Mouse (Mus musculus) spleen, embryonic (tissue): ENCODE results near the gene Olfr183.
"Not testable (repeated sequence)": the region's sequence is repeated elsewhere in the genome, so short reads cannot be mapped to it uniquely, and the experiment has no call there.

Source experiments
- CTCF ChIA-PET: fragments of 350-600 bp; sonication (Branson Sonifier 250); formaldehyde crosslinking; loops from one replicate; lab custom pipeline; 2022; lab: Charles Lee

The Olfr183 gene

DNA sequence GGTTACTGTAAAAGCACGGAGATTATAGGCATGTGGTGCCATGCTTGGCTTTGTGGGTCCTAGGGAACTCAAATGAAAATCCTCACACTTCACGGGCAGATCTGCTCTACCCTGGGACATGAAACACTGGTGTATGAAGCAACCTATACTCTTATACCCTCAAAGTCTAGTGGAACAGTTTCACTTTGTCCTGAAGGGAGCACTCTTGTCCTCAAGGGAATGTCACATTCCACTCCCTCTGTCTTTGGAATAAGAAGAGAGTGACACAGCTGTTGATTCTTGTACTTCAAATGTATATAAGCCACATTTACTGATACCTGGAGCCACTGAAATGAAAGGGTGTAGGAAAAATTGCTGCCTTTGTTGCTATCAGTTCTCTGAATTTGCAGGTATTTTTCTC lies at the start of gene Olfr183:
Gene Olfr183 (plus strand): TSS at position 301 of the 400 bp plus-strand sequence.
- CTCF ChIA-PET: no interaction called here

GRCm38 (mm10) chr16:59007146-59007545 lies 12.0 kb downstream of the Olfr183 start:
- CTCF ChIA-PET: no interaction called here

DNA sequence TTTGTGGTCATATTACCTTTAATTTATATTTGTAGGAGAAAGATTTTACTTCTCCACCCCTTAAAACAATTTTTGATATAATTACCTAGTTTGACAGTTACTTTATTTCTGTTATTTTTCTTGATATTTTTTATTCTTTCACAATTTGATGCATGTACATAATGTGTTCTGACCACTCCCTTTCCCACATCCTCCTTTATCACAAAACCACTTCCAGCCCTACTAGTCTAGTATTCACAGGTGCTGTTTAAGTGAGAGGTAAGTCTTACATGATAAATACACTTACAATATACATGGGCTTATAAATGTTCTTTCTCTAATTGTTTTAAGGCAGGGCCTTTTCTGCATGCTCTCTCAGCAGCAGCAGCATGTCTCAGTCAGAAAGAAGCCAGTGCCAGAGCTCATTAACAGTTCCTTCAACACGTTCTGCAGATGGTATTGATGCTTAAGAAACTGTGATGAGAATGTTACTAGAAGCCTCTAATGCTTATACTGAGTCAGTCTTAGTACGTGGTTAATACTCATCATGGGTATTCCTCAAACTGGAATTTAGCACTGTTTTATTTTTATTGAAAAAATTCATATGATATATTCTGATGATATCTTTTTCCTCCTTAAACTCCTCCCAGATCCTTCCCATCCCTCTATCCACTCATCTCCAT lies 18.3 kb downstream of the Olfr183 start:
- CTCF ChIA-PET: no interaction called here

DNA sequence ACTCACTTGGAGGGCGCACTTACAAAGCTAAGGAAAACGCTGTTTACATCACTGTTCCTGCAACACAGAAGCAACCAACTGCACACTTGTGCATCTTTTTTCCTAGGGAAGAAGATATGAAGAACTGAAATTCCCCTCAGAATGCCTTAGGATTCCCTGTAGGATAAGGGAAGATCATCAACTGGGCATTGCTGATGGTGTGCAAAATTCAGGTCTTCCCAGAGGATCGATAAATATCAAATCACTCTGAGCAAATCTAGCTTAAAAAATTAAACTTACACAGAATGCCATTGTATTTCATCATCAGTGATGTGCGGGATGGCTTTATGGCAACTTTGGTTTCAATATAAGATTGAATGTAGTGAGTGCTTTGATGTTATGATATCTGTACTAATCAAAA lies 35.0 kb downstream of the Olfr183 start, which contains the start of gene Olfr186:
Gene Olfr186 (minus strand): TSS at position 101 of the 400 bp plus-strand sequence.
- CTCF ChIA-PET: no interaction called here

- CTCF ChIA-PET: no interaction called here
These were observed 44.6 kb downstream of the Olfr183 start, which contains the start of gene Olfr187 for GRCm38 (mm10) chr16:59039710-59040109. Gene Olfr187 (minus strand): TSS chr16:59039767.

DNA sequence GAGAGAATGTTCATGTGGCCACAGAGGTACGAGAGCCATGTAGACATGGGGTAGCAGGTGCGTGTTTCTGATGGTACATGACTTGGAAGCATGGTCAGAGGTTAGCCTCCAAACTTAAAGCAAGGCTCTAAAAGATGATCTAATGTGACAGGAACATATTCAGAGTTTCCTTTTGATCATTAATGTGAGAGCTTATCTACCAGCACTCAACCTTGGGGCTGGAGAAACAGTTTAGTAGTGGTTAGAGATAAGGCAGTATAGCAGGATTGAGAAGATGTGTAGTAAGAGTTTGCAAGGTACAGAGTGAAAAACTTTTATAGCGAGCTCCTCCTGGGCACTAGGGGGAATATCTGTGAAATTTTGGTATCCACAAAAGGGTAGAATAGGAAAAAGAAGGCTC lies 50.7 kb downstream of the Olfr183 start:
- CTCF ChIA-PET: no interaction called here

- CTCF ChIA-PET: no interaction called here
These were observed 52.4 kb downstream of the Olfr183 start for GRCm38 (mm10) chr16:59047579-59047978.

- CTCF ChIA-PET: no interaction called here
These were observed 53.7 kb downstream of the Olfr183 start for GRCm38 (mm10) chr16:59048860-59049259.

- CTCF ChIA-PET: not testable (repeated sequence)
These were observed 54.1 kb downstream of the Olfr183 start for GRCm38 (mm10) chr16:59049286-59049685.
